In genomic region chr8:61235499-61235898, GRCm38 (mm10) we compare ENCODE assay signal across 32 mouse cellular contexts. TPM values are rescaled to one million over a fixed set of nuclear protein-coding genes. Genes with fewer than 3 reads are reported as not detected.
DNase-seq lines count a peak whose midpoint lies in the region; ATAC-seq and TF ChIP-seq lines count a peak whose summit lies in the region.
"Had no signal": no experiment of that assay in that cellular context is flagged by ENCODE, and none has a peak within 500 bp of the region (broad histone marks: within the 10 kb centered on the region; RNA-seq: fewer than 3 reads in every experiment).

No protein-coding gene starts in this region.

- no peaks in the 10 kb centered on the region for H3K9me3 ChIP-seq in lung, embryonic 15.5 days
- H3K9me3 ChIP-seq in midbrain, embryonic 11.5 days (ENCODE audit: control insufficient read depth, low read length): no peaks in the 10 kb centered on the region
- H3K9me3 ChIP-seq in midbrain, embryonic 10.5 days (replicated peaks): no peaks in the 10 kb centered on the region
- no peaks in the 10 kb centered on the region for H3K9me3 ChIP-seq in stomach, postnatal 0 days (ENCODE audit: control insufficient read depth, low read length)
- H3K9me3 ChIP-seq: embryonic facial prominence, embryonic 10.5 days; embryonic facial prominence, embryonic 13.5 days; forebrain, embryonic 15.5 days; G1E; heart, embryonic 15.5 days; hindbrain, embryonic 10.5 days; hindbrain, embryonic 13.5 days had no signal

- DNase-seq in lung, postnatal 25 days (ENCODE audit: low spot score): no peak
- peak; percentile 71 for DNase-seq in midbrain, embryonic 11.5 days (ENCODE audit: low spot score, missing footprints)
- no peak for DNase-seq in midbrain, embryonic 10.5 days (ENCODE audit: low spot score)
- no peak for DNase-seq in stomach, postnatal 0 days (ENCODE audit: low spot score)
- DNase-seq in frontal cortex, postnatal 36 days (ENCODE audit: low spot score in 2 of 2): no peak
- no peak for DNase-seq in cerebellum, postnatal 4 days (ENCODE audit: low spot score in 2 of 2)
- DNase-seq: adrenal gland, adult 2 months; adrenal gland, postnatal 14 days; B cell, adult 2 months; cerebellum, adult 11 months; cerebellum, adult 2 months; cerebellum, adult 9-11 months; cerebellum, postnatal 25 days; embryo, embryonic 11 days; gastrocnemius, postnatal 10 days; gastrocnemius, postnatal 36 days; heart, adult 2 months; heart, postnatal 10 days; heart, postnatal 36 days had no signal

- no peaks in the 10 kb centered on the region for H3K27me3 ChIP-seq in lung, embryonic 15.5 days
- H3K27me3 ChIP-seq in midbrain, embryonic 11.5 days (ENCODE audit: control insufficient read depth, insufficient read depth, low read length): no peaks in the 10 kb centered on the region
- no peaks in the 10 kb centered on the region for H3K27me3 ChIP-seq in midbrain, embryonic 10.5 days (ENCODE audit: low read depth, poor library complexity, severe bottlenecking)
- H3K27me3 ChIP-seq in small intestine, adult 2 months (ENCODE audit: control insufficient read depth, insufficient read depth, low read length): no peaks in the 10 kb centered on the region
- no peaks in the 10 kb centered on the region for H3K27me3 ChIP-seq in stomach, postnatal 0 days (ENCODE audit: control insufficient read depth, insufficient read depth, low read length)
- H3K27me3 ChIP-seq: CH12.LX; embryonic facial prominence, embryonic 13.5 days; forebrain, embryonic 15.5 days; hindbrain, embryonic 13.5 days; Patski had no signal

- H3K4me1 ChIP-seq in lung, embryonic 15.5 days: peaks cover 48% of the 10 kb centered on the region
- 0 out of 2 replicates have a peak, but pooled peaks cover 3% of the 10 kb centered on the region for H3K4me1 ChIP-seq in midbrain, embryonic 11.5 days (ENCODE audit: control insufficient read depth, insufficient read depth, low read length)
- peaks cover 22% of the 10 kb centered on the region for H3K4me1 ChIP-seq in midbrain, embryonic 10.5 days
- peaks cover 31% of the 10 kb centered on the region; the same call in 1 of the 2 replicates for H3K4me1 ChIP-seq in small intestine, adult 2 months (ENCODE audit: control insufficient read depth, insufficient read depth, insufficient read length, low read length)
- H3K4me1 ChIP-seq in stomach, postnatal 0 days (replicated peaks; ENCODE audit: control insufficient read depth, insufficient read depth): no peaks in the 10 kb centered on the region

- no peak for TF ChIP-seq CTCF in small intestine, adult 2 months (IDR thresholded peaks at IDR 0.05; ENCODE audit: extremely low read depth, insufficient read length, insufficient replicate concordance, low read depth, low read length)
- no peak for TF ChIP-seq CTCF in stomach, postnatal 0 days (IDR thresholded peaks at IDR 0.05; ENCODE audit: low read depth)

- no peak overlapping the region for H3K9ac ChIP-seq in lung, embryonic 15.5 days
- H3K9ac ChIP-seq in midbrain, embryonic 11.5 days (ENCODE audit: low read length): no peak overlapping the region
- H3K9ac ChIP-seq in stomach, postnatal 0 days (ENCODE audit: low read length): no peak overlapping the region
- H3K9ac ChIP-seq: embryonic facial prominence, embryonic 13.5 days; forebrain, embryonic 15.5 days; heart, embryonic 15.5 days; hindbrain, embryonic 13.5 days had no signal

- H3K4me2 ChIP-seq in lung, embryonic 15.5 days: no peak overlapping the region
- H3K4me2 ChIP-seq in midbrain, embryonic 11.5 days: no peak overlapping the region
- H3K4me2 ChIP-seq in stomach, postnatal 0 days (replicated peaks; ENCODE audit: low read depth): no peak overlapping the region
- H3K4me2 ChIP-seq: embryonic facial prominence, embryonic 13.5 days; forebrain, embryonic 15.5 days; heart, embryonic 15.5 days; hindbrain, embryonic 13.5 days had no signal

- WGBS in lung, embryonic 15.5 days: 65% methylated on average over 5 of the region's 5 CpGs
- WGBS in midbrain, embryonic 11.5 days: 88% methylated on average over 5 of the region's 5 CpGs
- 87% methylated on average over 5 of the region's 5 CpGs for WGBS in midbrain, embryonic 10.5 days
- WGBS in small intestine, adult 2 months: 44% methylated on average over 5 of the region's 5 CpGs
- WGBS in stomach, postnatal 0 days: 55% methylated on average over 5 of the region's 5 CpGs

- no peak for TF ChIP-seq POLR2A in small intestine, adult 2 months (IDR thresholded peaks at IDR 0.05; ENCODE audit: low read depth, low read length)

- peak overlapping the region; percentile 16; the same call in 1 of the 2 replicates for H3K27ac ChIP-seq in lung, embryonic 15.5 days
- no peak overlapping the region for H3K27ac ChIP-seq in midbrain, embryonic 11.5 days (ENCODE audit: low read depth, low read length)
- H3K27ac ChIP-seq in midbrain, embryonic 10.5 days (replicated peaks): no peak overlapping the region
- peak overlapping the region; percentile 73; the same call in 1 of the 2 replicates for H3K27ac ChIP-seq in small intestine, adult 2 months (ENCODE audit: insufficient read depth, low read depth, low read length)
- peak overlapping the region; percentile 49; the same call in 1 of the 2 replicates for H3K27ac ChIP-seq in stomach, postnatal 0 days (replicated peaks)
- H3K27ac ChIP-seq: embryonic facial prominence, embryonic 13.5 days; forebrain, embryonic 15.5 days; heart, adult 2 months; heart, embryonic 15.5 days; hindbrain, embryonic 13.5 days had no signal

- no peak for TF ChIP-seq EP300 in stomach, postnatal 0 days (optimal IDR thresholded peaks at IDR 0.05)

- H3K36me3 ChIP-seq in lung, embryonic 15.5 days: no peaks in the 10 kb centered on the region; the same call in 1 of the 2 replicates
- no peaks in the 10 kb centered on the region for H3K36me3 ChIP-seq in midbrain, embryonic 11.5 days (ENCODE audit: control insufficient read depth, insufficient read depth, low read length)
- H3K36me3 ChIP-seq in midbrain, embryonic 10.5 days: peaks cover 47% of the 10 kb centered on the region
- H3K36me3 ChIP-seq in small intestine, adult 2 months (ENCODE audit: control insufficient read depth, insufficient read depth, low read length): peaks cover 2% of the 10 kb centered on the region; the same call in 1 of the 2 replicates
- no peaks in the 10 kb centered on the region for H3K36me3 ChIP-seq in stomach, postnatal 0 days (ENCODE audit: control insufficient read depth, insufficient read depth, low read length)
- H3K36me3 ChIP-seq: forebrain, embryonic 15.5 days; heart, embryonic 15.5 days had no signal

- H3K4me3 ChIP-seq in lung, embryonic 15.5 days: no peak overlapping the region
- H3K4me3 ChIP-seq in midbrain, embryonic 11.5 days (ENCODE audit: low read depth, low read length): no peak overlapping the region
- no peak overlapping the region for H3K4me3 ChIP-seq in midbrain, embryonic 10.5 days
- no peak overlapping the region for H3K4me3 ChIP-seq in small intestine, adult 2 months (ENCODE audit: low read depth, low read length)
- no peak overlapping the region for H3K4me3 ChIP-seq in stomach, postnatal 0 days (ENCODE audit: low read depth, low read length)
- H3K4me3 ChIP-seq: embryonic facial prominence, embryonic 10.5 days; embryonic facial prominence, embryonic 13.5 days; erythroblast, embryonic 14.5 days; forebrain, embryonic 15.5 days; heart, adult 2 months; heart, embryonic 15.5 days; hindbrain, embryonic 10.5 days; hindbrain, embryonic 13.5 days had no signal

- no peak for ATAC-seq in lung, embryonic 15.5 days (ENCODE audit: borderline replicate concordance, extremely low read depth, low FRiP score, low TSS enrichment)
- no peak for ATAC-seq in midbrain, embryonic 11.5 days (ENCODE audit: low FRiP score)
- peak; percentile 65; the same call in 1 of the 2 replicates for ATAC-seq in stomach, postnatal 0 days (ENCODE audit: low FRiP score, low TSS enrichment)
- ATAC-seq: forebrain, embryonic 15.5 days; hindbrain, embryonic 16.5 days; Patski had no signal

RNA-seq across cellular contexts. Expression of gene Sh3rf1, which starts 11.8 kb away (rescaled TPM):
- 15.8 and 16.8 TPM in 2 replicates for polyA plus RNA-seq in lung, embryonic 15.5 days (2015; fragmentation: Nextera tagmentation; extraction: Ambion mirVana)
- 18.0 and 18.5 TPM in 2 replicates for polyA plus RNA-seq in midbrain, embryonic 11.5 days (2014; fragmentation: Nextera tagmentation; extraction: Ambion mirVana)
- 18.1 and 18.4 TPM in 2 replicates for polyA plus RNA-seq in midbrain, embryonic 10.5 days (2016; fragmentation: Nextera tagmentation; extraction: Ambion mirVana)
- 8.5 and 18.3 TPM in 2 replicates for polyA plus RNA-seq in small intestine, adult 2 months (2012; rRNA removed)
- 4.8 and 5.0 TPM in 2 replicates for polyA plus RNA-seq in stomach, postnatal 0 days (2015; fragmentation: Nextera tagmentation; extraction: Ambion mirVana)

Comparison
In these comparisons a context has a peak if more than half of its experiments do, and no peak if none do; other contexts are left out.
1. H3K27ac ChIP-seq: peak in lung, embryonic 15.5 days (single experiment), small intestine, adult 2 months (single experiment) and stomach, postnatal 0 days (single experiment); none in midbrain, embryonic 11.5 days (single experiment) and midbrain, embryonic 10.5 days (single experiment).